ENCODE assay signal across 29 mouse cellular contexts in genomic region chr15:6600314-6600713, GRCm38 (mm10).
DNase-seq lines count a peak whose midpoint lies in the region; ATAC-seq and TF ChIP-seq lines count a peak whose summit lies in the region.
"Had no signal": no experiment of that assay in that cellular context is flagged by ENCODE, and none has a peak within 500 bp of the region (broad histone marks: within the 10 kb centered on the region; RNA-seq: fewer than 3 reads in every experiment).

No protein-coding gene starts in this region.

- no peak for TF ChIP-seq POLR2A in thymus, adult 2 months (IDR thresholded peaks at IDR 0.05; ENCODE audit: control insufficient read depth, extremely low read depth, insufficient read depth, low read length, poor library complexity)

- H3K9me3 ChIP-seq in intestine, embryonic 16.5 days (ENCODE audit: control insufficient read depth, low read length), result no peaks in the 10 kb centered on the region
- H3K9me3 ChIP-seq: embryonic facial prominence, embryonic 12.5 days; embryonic facial prominence, embryonic 15.5 days; G1E; heart, embryonic 12.5 days; heart, embryonic 15.5 days had no signal

- intact Hi-C loops in heart, postnatal 36 days (cut with DNase I), result no loop called here

- no peak overlapping the region for H3K9ac ChIP-seq in intestine, embryonic 16.5 days (ENCODE audit: low read depth, low read length)
- H3K9ac ChIP-seq: embryonic facial prominence, embryonic 12.5 days; embryonic facial prominence, embryonic 15.5 days; forebrain, postnatal 0 days; heart, embryonic 12.5 days; heart, embryonic 15.5 days; hindbrain, embryonic 14.5 days had no signal

- H3K27ac ChIP-seq in thymus, adult 2 months (ENCODE audit: control insufficient read depth, insufficient read depth, low read length), result peak overlapping the region; percentile 84
- no peak overlapping the region for H3K27ac ChIP-seq in intestine, embryonic 16.5 days (ENCODE audit: low read length)
- H3K27ac ChIP-seq: embryonic facial prominence, embryonic 12.5 days; embryonic facial prominence, embryonic 15.5 days; gastrocnemius, adult 2 months; heart, embryonic 15.5 days; hindbrain, embryonic 14.5 days; hindbrain, postnatal 0 days had no signal

- H3K27me3 ChIP-seq in thymus, adult 2 months (ENCODE audit: control insufficient read depth, insufficient read depth, low read length), result no peaks in the 10 kb centered on the region
- H3K27me3 ChIP-seq in intestine, embryonic 16.5 days (replicated peaks; ENCODE audit: control insufficient read depth, insufficient read depth, low read length), result no peaks in the 10 kb centered on the region
- H3K27me3 ChIP-seq: CH12.LX; embryonic facial prominence, embryonic 12.5 days; embryonic facial prominence, embryonic 15.5 days; heart, embryonic 12.5 days; heart, embryonic 15.5 days had no signal

- DNase-seq in thymus, adult 2 months, result no peak
- DNase-seq in thymus, postnatal 25 days, result no peak
- DNase-seq in CD4-positive, CD25-positive, alpha-beta regulatory T cell, adult 2 months (ENCODE audit: low read depth, low spot score), result peak; percentile 58
- no peak for DNase-seq in gastrocnemius, postnatal 10 days
- DNase-seq in heart, postnatal 36 days, result no peak
- DNase-seq: adrenal gland, adult 8-10 months; adrenal gland, postnatal 25 days; B cell, adult 2 months; cerebellum, adult 11 months; cerebellum, adult 2 months; cerebellum, adult 9-11 months; cerebellum, postnatal 25 days; forebrain, postnatal 0 days; gastrocnemius, adult 2 months; gastrocnemius, postnatal 25 days; heart, adult 18-20 months; heart, postnatal 10 days; heart, postnatal 4 days had no signal

- peaks cover 20% of the 10 kb centered on the region for H3K4me1 ChIP-seq in thymus, adult 2 months (replicated peaks; ENCODE audit: control insufficient read depth, insufficient read depth, low read length)
- H3K4me1 ChIP-seq in intestine, embryonic 16.5 days (ENCODE audit: control insufficient read depth, insufficient read depth, low read length), result no peaks in the 10 kb centered on the region
- H3K4me1 ChIP-seq: embryonic facial prominence, embryonic 12.5 days; embryonic facial prominence, embryonic 15.5 days; heart, embryonic 12.5 days; heart, embryonic 15.5 days had no signal

- no peak overlapping the region for H3K4me2 ChIP-seq in intestine, embryonic 16.5 days (ENCODE audit: low read depth, low read length)
- H3K4me2 ChIP-seq: embryonic facial prominence, embryonic 12.5 days; embryonic facial prominence, embryonic 15.5 days; heart, embryonic 12.5 days; heart, embryonic 15.5 days; hindbrain, embryonic 14.5 days had no signal

- no peak overlapping the region for H3K4me3 ChIP-seq in thymus, adult 2 months (ENCODE audit: control insufficient read depth, insufficient read depth, low read length)
- H3K4me3 ChIP-seq in intestine, embryonic 16.5 days (ENCODE audit: low read length), result no peak overlapping the region
- H3K4me3 ChIP-seq: embryonic facial prominence, embryonic 12.5 days; embryonic facial prominence, embryonic 15.5 days; gastrocnemius, adult 2 months; heart, embryonic 12.5 days; heart, embryonic 15.5 days had no signal

- 41% methylated on average over 1 of the region's 1 CpGs for WGBS in thymus, adult 2 months
- WGBS in intestine, embryonic 16.5 days, result 60% methylated on average over 1 of the region's 1 CpGs

- H3K36me3 ChIP-seq in thymus, adult 2 months (ENCODE audit: control insufficient read depth, insufficient read depth, low read length), result peaks cover 3% of the 10 kb centered on the region; the same call in 1 of the 2 replicates
- H3K36me3 ChIP-seq in intestine, embryonic 16.5 days (ENCODE audit: control insufficient read depth, insufficient read depth, low read length), result no peaks in the 10 kb centered on the region
- H3K36me3 ChIP-seq: embryonic facial prominence, embryonic 12.5 days; embryonic facial prominence, embryonic 15.5 days; heart, embryonic 12.5 days; heart, embryonic 15.5 days had no signal

- no peak for TF ChIP-seq CTCF in thymus, adult 2 months (IDR thresholded peaks at IDR 0.05; ENCODE audit: borderline replicate concordance, control insufficient read depth, extremely low read depth, insufficient read depth, low read length, poor library complexity)

- ATAC-seq in activated CD4-positive, CD25-positive, alpha-beta regulatory T cell, adult 4 months, result peak; percentile 16
- no peak for ATAC-seq in intestine, embryonic 16.5 days
- ATAC-seq: forebrain, embryonic 14.5 days; forebrain, postnatal 0 days; hindbrain, postnatal 0 days had no signal
